Mouse (Mus musculus) kidney, adult 2 months (tissue): ENCODE measurements at regions not wholly inside any gene's neighbourhood (a gene's known extent, or its start where the extent isn't known, plus 50 kb on each side); places are given as distances from the start of the nearest gene placed in this dataset.

Source experiments
- DNase-seq: peaks from one replicate; pipeline ENCODE4 v3.0.0; 2021
- H3K27ac ChIP-seq: fragments of 200-500 bp; 2 replicates; pipeline ENCODE4 v1.5.1; 2012; ENCODE audit warnings: low read depth, low read length, control low read depth, inconsistent platforms; ENCODE audit not compliant: insufficient read depth
- H3K27me3 ChIP-seq: fragments of 200-500 bp; replicated peaks from 2 replicates; pipeline ENCODE4 v1.6.1; 2012; ENCODE audit warnings: mild to moderate bottlenecking, moderate library complexity, low read length, inconsistent platforms; ENCODE audit not compliant: control insufficient read depth, insufficient read depth
- H3K36me3 ChIP-seq: fragments of 200-500 bp; 2 replicates; pipeline ENCODE4 v1.6.1; 2012; ENCODE audit warnings: mild to moderate bottlenecking, moderate library complexity, low read length, inconsistent platforms; ENCODE audit not compliant: control insufficient read depth, insufficient read depth
- H3K4me1 ChIP-seq: fragments of 200-500 bp; 2 replicates; pipeline ENCODE4 v1.6.1; 2011; ENCODE audit warnings: low read length; ENCODE audit not compliant: control insufficient read depth, insufficient read depth
- H3K4me3 ChIP-seq: fragments of 200-500 bp; 2 replicates; pipeline ENCODE4 v1.5.1; 2011; ENCODE audit warnings: mild to moderate bottlenecking, low read depth, low read length, control low read depth; ENCODE audit not compliant: insufficient read depth
- CTCF ChIP-seq: fragments of 200-500 bp; conservative IDR thresholded peaks from 2 replicates; pipeline ENCODE4 v1.5.1; 2011; ENCODE audit warnings: low read depth, mild to moderate bottlenecking, control low read depth, low read length, moderate library complexity, mixed read lengths; ENCODE audit not compliant: insufficient read depth, insufficient read length
- POLR2A ChIP-seq: fragments of 200-500 bp; IDR thresholded peaks from one replicate; pipeline ENCODE4 v1.6.1; 2011; ENCODE audit warnings: low read depth, low read length, control low read depth
- WGBS: fragments of 180-500 bp; shearing (Covaris S2); methylation state at CpG from one replicate; pipeline ENCODE4 v1.1.7; 2018; 5-methylcytosine and 5-hydroxymethylcytosine counted together

DNA sequence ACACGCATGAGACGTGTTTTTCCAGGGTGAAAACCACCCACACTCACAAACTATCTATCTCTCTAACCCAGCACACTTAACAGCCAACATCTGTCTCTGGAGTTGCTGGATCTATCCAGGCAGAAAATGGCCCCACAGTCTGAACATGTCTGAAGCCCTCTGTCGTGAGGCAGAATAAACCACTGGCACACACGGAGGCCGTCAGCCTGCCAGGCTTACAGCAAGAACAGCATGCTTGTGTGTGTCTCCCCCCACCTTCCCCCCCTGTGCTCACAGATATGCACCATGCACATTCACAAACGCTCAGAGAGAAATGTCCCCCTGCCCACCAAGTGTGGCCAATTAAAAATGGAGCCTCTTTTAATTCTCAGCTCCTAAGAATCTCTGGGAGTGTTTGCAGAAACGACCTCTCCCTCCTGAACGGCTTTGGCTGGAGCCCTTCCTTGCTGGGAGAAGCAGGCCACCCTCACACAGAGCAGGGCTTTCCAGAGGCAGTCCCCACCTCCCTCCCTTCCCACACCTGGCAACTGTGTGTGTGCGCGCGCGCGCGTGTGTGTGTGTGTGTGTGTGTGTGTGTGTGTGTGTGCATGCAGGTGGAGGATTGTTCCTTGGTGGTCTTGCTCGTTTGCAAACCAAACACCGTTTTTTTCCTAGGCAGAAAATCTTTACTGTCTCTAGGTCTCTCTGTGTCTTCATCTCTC is 88.7 kb downstream of the Edn3 start:
- TF ChIP-seq CTCF (no peak), POLR2A (no peak)
- H3K27ac ChIP-seq, result no peak overlapping the region
- 57% methylated on average over 16 of the region's 16 CpGs for WGBS
- H3K36me3 ChIP-seq, result no peaks in the 10 kb centered on the region
- no peaks in the 10 kb centered on the region for H3K27me3 ChIP-seq
- DNase-seq, result no peak
- H3K4me3 ChIP-seq, result no peak overlapping the region
- no peaks in the 10 kb centered on the region for H3K4me1 ChIP-seq

GRCm38 (mm10) chr2:174850860-174851259 is 90.4 kb downstream of the Edn3 start:
- no peak for DNase-seq
- H3K4me1 ChIP-seq, result no peaks in the 10 kb centered on the region
- no peak overlapping the region for H3K27ac ChIP-seq
- H3K4me3 ChIP-seq, result no peak overlapping the region
- no peaks in the 10 kb centered on the region for H3K27me3 ChIP-seq
- WGBS, result 53% methylated on average over 16 of the region's 16 CpGs
- TF ChIP-seq POLR2A (no peak), CTCF (no peak)
- H3K36me3 ChIP-seq, result no peaks in the 10 kb centered on the region

GRCm38 (mm10) chr2:174851525-174852330 is 91.3 kb downstream of the Edn3 start:
- peak; percentile 66 for DNase-seq
- Histone ChIP-seq H3K4me3 (no peak overlapping the region), H3K27me3 (no peaks in the 10 kb centered on the region), H3K36me3 (no peaks in the 10 kb centered on the region), H3K4me1 (no peaks in the 10 kb centered on the region), H3K27ac (no peak overlapping the region)
- WGBS, result 26% methylated on average over 22 of the region's 22 CpGs
- TF ChIP-seq POLR2A (no peak), CTCF (peak; percentile 85)

- WGBS, result 79% methylated on average over 8 of the region's 8 CpGs
- Histone ChIP-seq H3K36me3 (no peaks in the 10 kb centered on the region), H3K27ac (no peak overlapping the region), H3K4me1 (no peaks in the 10 kb centered on the region), H3K4me3 (no peak overlapping the region), H3K27me3 (no peaks in the 10 kb centered on the region)
- DNase-seq, result no peak
- no peak for TF ChIP-seq POLR2A
- TF ChIP-seq CTCF, result no peak
Observed at GRCm38 (mm10) chr2:174853786-174854185, 93.4 kb downstream of the Edn3 start.

GRCm38 (mm10) chr2:174855548-174855947 is 95.1 kb downstream of the Edn3 start:
- TF ChIP-seq POLR2A, result no peak
- no peak for TF ChIP-seq CTCF
- H3K4me1 ChIP-seq, result no peaks in the 10 kb centered on the region
- H3K27me3 ChIP-seq, result no peaks in the 10 kb centered on the region
- WGBS, result 85% methylated on average over 8 of the region's 8 CpGs
- no peaks in the 10 kb centered on the region for H3K36me3 ChIP-seq
- H3K4me3 ChIP-seq, result no peak overlapping the region
- no peak for DNase-seq
- no peak overlapping the region for H3K27ac ChIP-seq

DNA sequence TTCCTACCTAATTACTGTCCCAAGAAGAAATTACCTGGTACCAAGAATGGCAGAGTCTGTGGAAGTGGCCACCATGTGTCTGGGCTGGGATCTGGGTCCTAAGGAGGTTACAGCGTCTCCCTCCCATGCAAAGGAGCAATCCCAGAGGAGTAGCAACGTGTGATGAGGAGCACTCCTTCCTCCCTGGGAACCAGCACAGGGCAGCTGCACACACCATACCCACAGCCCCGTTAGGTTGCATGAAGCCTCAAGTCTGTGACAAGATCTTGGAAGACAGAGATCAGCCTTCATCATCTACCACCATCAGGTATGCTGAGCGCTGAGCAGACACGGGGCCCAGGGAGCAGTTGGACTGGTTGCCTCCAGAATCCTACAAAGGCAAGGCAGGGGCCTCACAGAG is 95.7 kb downstream of the Edn3 start:
- H3K27ac ChIP-seq, result no peak overlapping the region
- 93% methylated on average over 5 of the region's 5 CpGs for WGBS
- no peak for DNase-seq
- no peaks in the 10 kb centered on the region for H3K27me3 ChIP-seq
- H3K36me3 ChIP-seq, result no peaks in the 10 kb centered on the region
- no peaks in the 10 kb centered on the region for H3K4me1 ChIP-seq
- TF ChIP-seq CTCF, result no peak
- no peak overlapping the region for H3K4me3 ChIP-seq

GRCm38 (mm10) chr2:174858011-174858834 is 97.8 kb downstream of the Edn3 start:
- H3K27me3 ChIP-seq, result no peaks in the 10 kb centered on the region
- TF ChIP-seq POLR2A (no peak), CTCF (peak; percentile 71)
- DNase-seq, result peak; percentile 85
- H3K27ac ChIP-seq, result peak overlapping the region; percentile 45
- H3K4me1 ChIP-seq, result no peaks in the 10 kb centered on the region
- H3K36me3 ChIP-seq, result no peaks in the 10 kb centered on the region
- H3K4me3 ChIP-seq, result no peak overlapping the region
- WGBS, result 13% methylated on average over 15 of the region's 15 CpGs
